Mouse (Mus musculus): ENCODE measurements around the gene Arg2. TPM values are rescaled to one million over a fixed set of nuclear protein-coding genes. Genes with fewer than 3 reads are reported as not detected.
A peak's percentile ranks its signal among the peaks of the same experiment; 100 is the strongest.

Gene Arg2
- polyA plus RNA-seq (2021): 20.4 TPM

GRCm38 (mm10) chr12:79130299-79131177 is at the start of gene Arg2:
Arg2 (plus strand) TSS chr12:79130777.
- ChIA-PET CTCF (interaction anchor here (0.9 to 1.8 kb wide), 5 partner anchors 8 to 27 kb away, joined by 4 to 5 read pairs (median 5); no protein-coding TSS in a partner anchor), POLR2A (interaction anchor here (0.6 to 1.0 kb wide), 2 partner anchors 10 to 68 kb away, joined by 3 to 4 read pairs; no protein-coding TSS in a partner anchor)
- peak; percentile 51 for ATAC-seq
- TF ChIP-seq CTCF (IDR thresholded peaks at IDR 0.05): no peak
- in situ Hi-C loops (cut with MboI; ENCODE audit: low pct_unique_long_range_greater_than_20kb): no loop called here
- H3K27me3 ChIP-seq: no peaks in the 10 kb centered on the region
- no peak for DNase-seq (ENCODE audit: low read depth, low spot score)

GRCm38 (mm10) chr12:79089182-79089812 is 41.3 kb upstream of the Arg2 start, which contains the start of gene Pigh:
Pigh (minus strand) TSS chr12:79089651.
- in situ Hi-C loops (cut with MboI; ENCODE audit: low pct_unique_long_range_greater_than_20kb): loop anchor here (25.0 kb wide), 2 partner anchors 1027 to 1852 kb away; partner anchors contain the start of gene Fut8
- ATAC-seq (peak; percentile 74), DNase-seq (ENCODE audit: low read depth, low spot score) (peak; percentile 38)
- CTCF ChIA-PET: interaction anchor here (0.7 to 1.8 kb wide), 2 partner anchors 13 to 170 kb away, joined by 3 to 5 read pairs; no protein-coding TSS in a partner anchor
- POLR2A ChIA-PET: no interaction called here
- H3K27me3 ChIP-seq: no peaks in the 10 kb centered on the region
- TF ChIP-seq CTCF (IDR thresholded peaks at IDR 0.05): no peak

- ChIA-PET CTCF (interaction anchor here (0.6 to 7.1 kb wide), 3 partner anchors 69 to 184 kb away, joined by 3 to 39 read pairs (median 4); no protein-coding TSS in a partner anchor), POLR2A (no interaction called here)
- DNase-seq (ENCODE audit: low read depth, low spot score) (no peak), ATAC-seq (no peak)
- no peaks in the 10 kb centered on the region for H3K27me3 ChIP-seq
- in situ Hi-C loops (cut with MboI; ENCODE audit: low pct_unique_long_range_greater_than_20kb): loop anchor here (25.0 kb wide), 2 partner anchors 1030 to 1855 kb away; partner anchors contain the start of gene Fut8
- peak; percentile 70 for TF ChIP-seq CTCF (IDR thresholded peaks at IDR 0.05)
Measured at GRCm38 (mm10) chr12:79092569-79092968, 38.0 kb upstream of the Arg2 start.

- in situ Hi-C loops (cut with MboI; ENCODE audit: low pct_unique_long_range_greater_than_20kb): loop anchor here (5.0 to 25.0 kb wide), 4 partner anchors 75 to 1860 kb away; partner anchors contain the start of gene Fut8
- peak; percentile 68 for TF ChIP-seq CTCF (IDR thresholded peaks at IDR 0.05)
- no peak for DNase-seq (ENCODE audit: low read depth, low spot score)
- no peak for ATAC-seq
- no peaks in the 10 kb centered on the region for H3K27me3 ChIP-seq
- ChIA-PET POLR2A (no interaction called here), CTCF (interaction anchor here (1.1 to 7.1 kb wide), 4 partner anchors 8 to 178 kb away, joined by 3 to 39 read pairs (median 8); no protein-coding TSS in a partner anchor)
Measured at GRCm38 (mm10) chr12:79097106-79097752, 33.3 kb upstream of the Arg2 start.

GRCm38 (mm10) chr12:79103773-79104172 is 26.8 kb upstream of the Arg2 start:
- no peak for ATAC-seq
- ChIA-PET CTCF (no interaction called here), POLR2A (no interaction called here)
- in situ Hi-C loops (cut with MboI; ENCODE audit: low pct_unique_long_range_greater_than_20kb): loop anchor here (25.0 kb wide), 1 partner anchor 891 kb away; no protein-coding TSS in a partner anchor
- no peaks in the 10 kb centered on the region for H3K27me3 ChIP-seq
- no peak for DNase-seq (ENCODE audit: low read depth, low spot score)
- TF ChIP-seq CTCF (IDR thresholded peaks at IDR 0.05): no peak

- no peak for ATAC-seq
- ChIA-PET POLR2A (no interaction called here), CTCF (no interaction called here)
- TF ChIP-seq CTCF (IDR thresholded peaks at IDR 0.05): no peak
- in situ Hi-C loops (cut with MboI; ENCODE audit: low pct_unique_long_range_greater_than_20kb): loop anchor here (25.0 kb wide), 1 partner anchor 892 kb away; no protein-coding TSS in a partner anchor
- H3K27me3 ChIP-seq: no peaks in the 10 kb centered on the region
- no peak for DNase-seq (ENCODE audit: low read depth, low spot score)
Measured at GRCm38 (mm10) chr12:79104544-79104943, 26.0 kb upstream of the Arg2 start.

GRCm38 (mm10) chr12:79105312-79105711 is 25.3 kb upstream of the Arg2 start:
- no peak for TF ChIP-seq CTCF (IDR thresholded peaks at IDR 0.05)
- H3K27me3 ChIP-seq: no peaks in the 10 kb centered on the region
- ChIA-PET CTCF (interaction anchor here (1.3 kb wide), 1 partner anchor 8 kb away, joined by 3 read pairs; no protein-coding TSS in a partner anchor), POLR2A (no interaction called here)
- DNase-seq (ENCODE audit: low read depth, low spot score) (no peak), ATAC-seq (no peak)
- in situ Hi-C loops (cut with MboI; ENCODE audit: low pct_unique_long_range_greater_than_20kb): loop anchor here (25.0 kb wide), 1 partner anchor 893 kb away; no protein-coding TSS in a partner anchor

- no peak for TF ChIP-seq CTCF (IDR thresholded peaks at IDR 0.05)
- POLR2A ChIA-PET: interaction anchor here (0.6 kb wide), 1 partner anchor 17 kb away, joined by 4 read pairs; no protein-coding TSS in a partner anchor
- no peaks in the 10 kb centered on the region for H3K27me3 ChIP-seq
- ATAC-seq (no peak), DNase-seq (ENCODE audit: low read depth, low spot score) (no peak)
- CTCF ChIA-PET: interaction anchor here (1.2 to 1.7 kb wide), 3 partner anchors 9 to 12 kb away, joined by 3 to 5 read pairs (median 5); partner anchors contain the start of gene Arg2
- in situ Hi-C loops (cut with MboI; ENCODE audit: low pct_unique_long_range_greater_than_20kb): loop anchor here (25.0 kb wide), 1 partner anchor 907 kb away; no protein-coding TSS in a partner anchor
Measured at GRCm38 (mm10) chr12:79118991-79119390, 11.6 kb upstream of the Arg2 start.

- DNase-seq (ENCODE audit: low read depth, low spot score): no peak
- TF ChIP-seq CTCF (IDR thresholded peaks at IDR 0.05): peak; percentile 49
- no peaks in the 10 kb centered on the region for H3K27me3 ChIP-seq
- CTCF ChIA-PET: interaction anchor here (0.7 to 1.4 kb wide), 2 partner anchors 8 to 12 kb away, joined by 3 to 4 read pairs; no protein-coding TSS in a partner anchor
- in situ Hi-C loops (cut with MboI; ENCODE audit: low pct_unique_long_range_greater_than_20kb): loop anchor here (25.0 kb wide), 1 partner anchor 911 kb away; no protein-coding TSS in a partner anchor
- ATAC-seq: no peak
- POLR2A ChIA-PET: no interaction called here
Measured at GRCm38 (mm10) chr12:79122820-79123219, 7.8 kb upstream of the Arg2 start.
